Mouse (Mus musculus) embryonic stem cell, embryonic (primary cell): ENCODE results near the gene Dntt.

Experiments used
- CTCF ChIA-PET, 4 experiments: fragments of 300-600 bp in 2 of 4; fragments of 350-600 bp in 2 of 4; sonication (Branson Sonifier 250); formaldehyde crosslinking; loops; one replicate each; lab custom pipeline; 2022; ENCODE audit warnings: inconsistent platforms in 2 of 4; lab: Charles Lee
- POLR2A ChIA-PET, 4 experiments: fragments of 300-600 bp in 2 of 4; fragments of 350-600 bp in 2 of 4; sonication (Branson Sonifier 250); formaldehyde crosslinking; loops; one replicate each; lab custom pipeline; 2022; ENCODE audit warnings: antibody characterized with exemption in 4 of 4, inconsistent platforms in 1 of 4; lab: Charles Lee

Dntt gene

GRCm38 (mm10) chr19:41086289-41086688 lies 57.2 kb downstream of the Dntt start:
- CTCF ChIA-PET = interaction anchor here (0.5 to 1.9 kb wide), 48 partner anchors 9 to 838 kb away, joined by 3 to 16 read pairs (median 3); partner anchors contain the start of genes Opalin (in 2 of the 4) and Tll2 (in 1 of the 4)

GRCm38 (mm10) chr19:41086700-41087099 lies 57.6 kb downstream of the Dntt start:
- POLR2A ChIA-PET = interaction anchor here in 1 of 4 experiments (0.6 to 1.4 kb wide), 3 partner anchors 80 to 334 kb away, joined by 3 read pairs; no protein-coding TSS in a partner anchor

More at GRCm38 (mm10) chr19:41086289-41086688, 57.2 kb downstream of the Dntt start:
- POLR2A ChIA-PET = interaction anchor here in 1 of 4 experiments (0.6 to 0.9 kb wide), 2 partner anchors 80 to 334 kb away, joined by 3 read pairs; no protein-coding TSS in a partner anchor

GRCm38 (mm10) chr19:41087901-41088300 lies 58.8 kb downstream of the Dntt start:
- ChIA-PET CTCF (interaction anchor here (0.5 to 1.1 kb wide), 6 partner anchors 17 to 593 kb away, joined by 3 to 6 read pairs (median 3); no protein-coding TSS in a partner anchor), POLR2A (interaction anchor here in 1 of 4 experiments (0.6 to 1.4 kb wide), 3 partner anchors 10 to 175 kb away, joined by 3 to 5 read pairs (median 3); no protein-coding TSS in a partner anchor)

More at GRCm38 (mm10) chr19:41086700-41087099, 57.6 kb downstream of the Dntt start:
- CTCF ChIA-PET = interaction anchor here (0.5 to 1.9 kb wide), 49 partner anchors 9 to 838 kb away, joined by 3 to 16 read pairs (median 3); partner anchors contain the start of genes Opalin (in 2 of the 4) and Tll2 (in 1 of the 4)

GRCm38 (mm10) chr19:41088491-41088890 lies 59.4 kb downstream of the Dntt start:
- ChIA-PET CTCF (interaction anchor here (0.5 to 1.6 kb wide), 9 partner anchors 19 to 592 kb away, joined by 3 to 5 read pairs (median 3); no protein-coding TSS in a partner anchor), POLR2A (interaction anchor here in 1 of 4 experiments (0.6 kb wide), 2 partner anchors 10 to 174 kb away, joined by 3 to 5 read pairs; no protein-coding TSS in a partner anchor)

- ChIA-PET CTCF (interaction anchor here (0.6 to 1.6 kb wide), 16 partner anchors 15 to 1513 kb away, joined by 3 to 5 read pairs (median 3); no protein-coding TSS in a partner anchor), POLR2A (no interaction called here)
Observed at GRCm38 (mm10) chr19:41089833-41090232, 60.8 kb downstream of the Dntt start.

- ChIA-PET CTCF (interaction anchor here in 1 of 4 experiments (0.6 kb wide), 1 partner anchor 487 kb away, joined by 5 read pairs; no protein-coding TSS in a partner anchor), POLR2A (no interaction called here)
Observed at GRCm38 (mm10) chr19:41091901-41092300, 62.8 kb downstream of the Dntt start.

GRCm38 (mm10) chr19:41097038-41097437 lies 68.0 kb downstream of the Dntt start:
- POLR2A ChIA-PET = interaction anchor here in 1 of 4 experiments (0.6 kb wide), 1 partner anchor 50 kb away, joined by 4 read pairs; no protein-coding TSS in a partner anchor

GRCm38 (mm10) chr19:41100863-41101262 lies 71.8 kb downstream of the Dntt start:
- ChIA-PET CTCF (interaction anchor here in 1 of 4 experiments (0.6 kb wide), 1 partner anchor 217 kb away, joined by 9 read pairs; no protein-coding TSS in a partner anchor), POLR2A (no interaction called here)

More at GRCm38 (mm10) chr19:41097038-41097437, 68.0 kb downstream of the Dntt start:
- CTCF ChIA-PET = no interaction called here

GRCm38 (mm10) chr19:41101390-41101789 lies 72.3 kb downstream of the Dntt start:
- POLR2A ChIA-PET = interaction anchor here in 1 of 4 experiments (0.7 kb wide), 1 partner anchor 397 kb away, joined by 4 read pairs; no protein-coding TSS in a partner anchor
- CTCF ChIA-PET = interaction anchor here in 1 of 4 experiments (0.6 kb wide), 1 partner anchor 217 kb away, joined by 9 read pairs; no protein-coding TSS in a partner anchor

GRCm38 (mm10) chr19:41104922-41105321 lies 75.8 kb downstream of the Dntt start:
- ChIA-PET CTCF (interaction anchor here in 3 of 4 experiments (0.6 to 3.0 kb wide), 15 partner anchors 15 to 657 kb away, joined by 3 to 14 read pairs (median 3); partner anchors contain the start of gene Tll2 (in 1 of the 3)), POLR2A (interaction anchor here in 1 of 4 experiments (0.6 kb wide), 1 partner anchor 371 kb away, joined by 4 read pairs; no protein-coding TSS in a partner anchor)

GRCm38 (mm10) chr19:41107530-41107929 lies 78.5 kb downstream of the Dntt start:
- POLR2A ChIA-PET = no interaction called here
- CTCF ChIA-PET = interaction anchor here in 3 of 4 experiments (0.5 to 3.0 kb wide), 4 partner anchors 18 to 696 kb away, joined by 3 to 14 read pairs (median 4); no protein-coding TSS in a partner anchor

GRCm38 (mm10) chr19:41108666-41109065 lies 79.6 kb downstream of the Dntt start:
- POLR2A ChIA-PET = no interaction called here
- CTCF ChIA-PET = interaction anchor here in 1 of 4 experiments (1.2 kb wide), 1 partner anchor 19 kb away, joined by 4 read pairs; no protein-coding TSS in a partner anchor
